Mouse (Mus musculus): ENCODE results near the gene Ntrk2. TPM values are rescaled to one million over a fixed set of nuclear protein-coding genes. Genes with fewer than 3 reads are reported as not detected.

The Ntrk2 gene
- total and polyA plus RNA-seq, 2 experiments from 2014 or later = 0.92 to 2.9 TPM

GRCm38 (mm10) chr13:58999373-59000053 lies 193.1 kb downstream of the Ntrk2 start:
- Histone ChIP-seq H3K36me3 (replicated peaks; ENCODE audit: control insufficient read depth, insufficient read depth, low read length) (no peaks in the 10 kb centered on the region), H3K4me1 (ENCODE audit: control insufficient read depth, insufficient read depth) (no peaks in the 10 kb centered on the region), H3K4me2 (ENCODE audit: low read depth, low read length) (no peak overlapping the region), H3K9ac (replicated peaks; ENCODE audit: low read depth, low read length) (no peak overlapping the region), H3K4me3 (ENCODE audit: low read depth, low read length) (no peak overlapping the region), H3K27ac (ENCODE audit: low read depth) (no peak overlapping the region), H3K9me3 (replicated peaks; ENCODE audit: control insufficient read depth, low read length) (no peaks in the 10 kb centered on the region), H3K27me3 (ENCODE audit: control insufficient read depth, insufficient read depth, low read length) (no peaks in the 10 kb centered on the region)
- no peak for ATAC-seq (ENCODE audit: insufficient read depth, low read depth)
- DNase-seq (ENCODE audit: low spot score) = no peak
- TF ChIP-seq CTCF (IDR thresholded peaks at IDR 0.05; ENCODE audit: low read depth) (no peak), EP300 (IDR thresholded peaks at IDR 0.05; ENCODE audit: low read depth) (no peak)
- WGBS = 49% methylated on average over 11 of the region's 11 CpGs

- Histone ChIP-seq H3K27me3 (ENCODE audit: control insufficient read depth, insufficient read depth, low read length) (no peaks in the 10 kb centered on the region), H3K4me1 (ENCODE audit: control insufficient read depth, insufficient read depth) (no peaks in the 10 kb centered on the region), H3K4me2 (ENCODE audit: low read depth, low read length) (no peak overlapping the region), H3K4me3 (ENCODE audit: low read depth, low read length) (no peak overlapping the region), H3K27ac (ENCODE audit: low read depth) (no peak overlapping the region), H3K36me3 (replicated peaks; ENCODE audit: control insufficient read depth, insufficient read depth, low read length) (no peaks in the 10 kb centered on the region), H3K9ac (replicated peaks; ENCODE audit: low read depth, low read length) (no peak overlapping the region), H3K9me3 (replicated peaks; ENCODE audit: control insufficient read depth, low read length) (no peaks in the 10 kb centered on the region)
- DNase-seq (ENCODE audit: low spot score) (no peak), ATAC-seq (ENCODE audit: insufficient read depth, low read depth) (no peak)
- TF ChIP-seq EP300 (IDR thresholded peaks at IDR 0.05; ENCODE audit: low read depth) (no peak), CTCF (IDR thresholded peaks at IDR 0.05; ENCODE audit: low read depth) (no peak)
- WGBS = 72% methylated on average over 12 of the region's 12 CpGs
Observed at GRCm38 (mm10) chr13:59002943-59003806, 196.8 kb downstream of the Ntrk2 start.

GRCm38 (mm10) chr13:59003807-59004173 lies 197.4 kb downstream of the Ntrk2 start:
- Histone ChIP-seq H3K9me3 (replicated peaks; ENCODE audit: control insufficient read depth, low read length) (no peaks in the 10 kb centered on the region), H3K4me2 (ENCODE audit: low read depth, low read length) (no peak overlapping the region), H3K4me3 (ENCODE audit: low read depth, low read length) (no peak overlapping the region), H3K9ac (replicated peaks; ENCODE audit: low read depth, low read length) (no peak overlapping the region), H3K27ac (ENCODE audit: low read depth) (no peak overlapping the region), H3K36me3 (replicated peaks; ENCODE audit: control insufficient read depth, insufficient read depth, low read length) (no peaks in the 10 kb centered on the region), H3K4me1 (ENCODE audit: control insufficient read depth, insufficient read depth) (no peaks in the 10 kb centered on the region), H3K27me3 (ENCODE audit: control insufficient read depth, insufficient read depth, low read length) (no peaks in the 10 kb centered on the region)
- WGBS = 75% methylated on average over 6 of the region's 6 CpGs
- ATAC-seq (ENCODE audit: insufficient read depth, low read depth) (no peak), DNase-seq (ENCODE audit: low spot score) (no peak)
- TF ChIP-seq EP300 (IDR thresholded peaks at IDR 0.05; ENCODE audit: low read depth) (no peak), CTCF (IDR thresholded peaks at IDR 0.05; ENCODE audit: low read depth) (no peak)

GRCm38 (mm10) chr13:59004579-59004978 lies 198.2 kb downstream of the Ntrk2 start:
- ATAC-seq (ENCODE audit: insufficient read depth, low read depth) (no peak), DNase-seq (ENCODE audit: low spot score) (no peak)
- TF ChIP-seq EP300 (IDR thresholded peaks at IDR 0.05; ENCODE audit: low read depth) = no peak
- TF ChIP-seq CTCF (IDR thresholded peaks at IDR 0.05; ENCODE audit: low read depth) = no peak
- Histone ChIP-seq H3K9ac (replicated peaks; ENCODE audit: low read depth, low read length) (no peak overlapping the region), H3K27ac (ENCODE audit: low read depth) (no peak overlapping the region), H3K4me1 (ENCODE audit: control insufficient read depth, insufficient read depth) (no peaks in the 10 kb centered on the region), H3K27me3 (ENCODE audit: control insufficient read depth, insufficient read depth, low read length) (no peaks in the 10 kb centered on the region), H3K4me3 (ENCODE audit: low read depth, low read length) (no peak overlapping the region), H3K9me3 (replicated peaks; ENCODE audit: control insufficient read depth, low read length) (no peaks in the 10 kb centered on the region), H3K36me3 (replicated peaks; ENCODE audit: control insufficient read depth, insufficient read depth, low read length) (no peaks in the 10 kb centered on the region), H3K4me2 (ENCODE audit: low read depth, low read length) (no peak overlapping the region)
- WGBS = 79% methylated on average over 6 of the region's 6 CpGs

GRCm38 (mm10) chr13:59009855-59010254 lies 203.5 kb downstream of the Ntrk2 start:
- Histone ChIP-seq H3K36me3 (replicated peaks; ENCODE audit: control insufficient read depth, insufficient read depth, low read length) (no peaks in the 10 kb centered on the region), H3K9me3 (replicated peaks; ENCODE audit: control insufficient read depth, low read length) (no peaks in the 10 kb centered on the region), H3K4me1 (ENCODE audit: control insufficient read depth, insufficient read depth) (peaks cover 12% of the 10 kb centered on the region; the same call in 1 of the 2 replicates), H3K4me2 (ENCODE audit: low read depth, low read length) (no peak overlapping the region), H3K9ac (replicated peaks; ENCODE audit: low read depth, low read length) (no peak overlapping the region), H3K27ac (ENCODE audit: low read depth) (no peak overlapping the region), H3K4me3 (ENCODE audit: low read depth, low read length) (no peak overlapping the region), H3K27me3 (ENCODE audit: control insufficient read depth, insufficient read depth, low read length) (0 out of 2 replicates have a peak, but pooled peaks cover 6% of the 10 kb centered on the region)
- DNase-seq (ENCODE audit: low spot score) (no peak), ATAC-seq (ENCODE audit: insufficient read depth, low read depth) (no peak)
- TF ChIP-seq EP300 (IDR thresholded peaks at IDR 0.05; ENCODE audit: low read depth) = no peak
- no peak for TF ChIP-seq CTCF (IDR thresholded peaks at IDR 0.05; ENCODE audit: low read depth)
- WGBS = 68% methylated on average over 5 of the region's 5 CpGs

Measured in heart, postnatal 0 days (tissue).